Mouse (Mus musculus): Measurements from ENCODE around the gene Trhr2.

DNA sequence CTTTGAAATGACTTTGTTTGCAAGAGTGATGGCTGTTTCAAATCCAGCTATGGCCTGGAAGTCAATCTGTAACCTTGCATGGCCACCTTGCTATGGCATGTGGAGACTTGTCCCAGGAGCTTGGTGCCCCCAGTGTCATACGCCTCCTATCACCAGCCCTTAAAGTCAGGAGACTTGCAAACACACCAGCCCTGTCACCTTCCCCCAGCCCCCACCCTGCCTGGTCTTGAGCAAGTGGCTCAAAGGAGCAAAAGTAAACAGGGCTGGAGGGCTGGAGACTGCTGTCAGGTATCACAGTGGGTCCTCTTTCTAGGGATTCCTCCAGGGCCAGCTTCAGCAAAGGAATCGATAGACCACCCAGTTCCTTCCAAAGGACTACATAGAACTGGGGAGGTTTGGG, 49.4 kb downstream of the Trhr2 start:
- TF ChIP-seq POLR2A (IDR thresholded peaks at IDR 0.05; ENCODE audit: control insufficient read depth, low read depth, low read length) (no peak), CTCF (IDR thresholded peaks at IDR 0.05; ENCODE audit: control insufficient read depth, insufficient read depth, insufficient replicate concordance, low read depth, low read length) (no peak)
